Mouse (Mus musculus) bone marrow, adult 2 months (tissue): ENCODE data around the gene Prrt2. TPM values are rescaled to one million over a fixed set of nuclear protein-coding genes. Genes with fewer than 3 reads are reported as not detected.

Experiments
- H3K27ac ChIP-seq: fragments of 200-500 bp; 2 replicates; pipeline ENCODE4 v1.5.1; 2012; ENCODE audit warnings: low read depth, mild to moderate bottlenecking, control low read depth, inconsistent platforms, low read length; ENCODE audit not compliant: control insufficient read depth, poor library complexity, insufficient read depth
- H3K4me1 ChIP-seq: fragments of 200-500 bp; 2 replicates; pipeline ENCODE4 v1.6.1; 2011; ENCODE audit warnings: low read length; ENCODE audit not compliant: control insufficient read depth, insufficient read depth
- H3K4me3 ChIP-seq: fragments of 200-500 bp; replicated peaks from 2 replicates; pipeline ENCODE3; 2011; ENCODE audit warnings: mild to moderate bottlenecking, low read depth, low read length, control low read depth; ENCODE audit not compliant: control insufficient read depth
- CTCF ChIP-seq: fragments of 200-500 bp; IDR thresholded peaks from 2 replicates; pipeline ENCODE4 v1.5.1; 2011; ENCODE audit warnings: low read length, control low read depth; ENCODE audit not compliant: control insufficient read depth, insufficient read depth
- POLR2A ChIP-seq: fragments of 200-500 bp; IDR thresholded peaks from 2 replicates; pipeline ENCODE4 v1.6.1; 2011; ENCODE audit warnings: low read depth, mild to moderate bottlenecking, control low read depth, low read length, borderline replicate concordance; ENCODE audit not compliant: control insufficient read depth
- WGBS: fragments of 180-500 bp; shearing (Covaris S2); methylation state at CpG from one replicate; pipeline ENCODE4 v1.1.7; 2018; 5-methylcytosine and 5-hydroxymethylcytosine counted together
- polyA plus RNA-seq: library from polyadenylated mRNA; stranded (reverse); fragments of >200 nt; gene quantifications from 2 replicates; pipeline ENCODE4 v1.2.4, GENCODE M21; 2011; ENCODE audit warnings: low replicate concordance; ENCODE audit not compliant: missing spikeins, insufficient read depth, insufficient read length

Gene Prrt2
- polyA plus RNA-seq, 1 experiment, result 5.3 TPM

DNA sequence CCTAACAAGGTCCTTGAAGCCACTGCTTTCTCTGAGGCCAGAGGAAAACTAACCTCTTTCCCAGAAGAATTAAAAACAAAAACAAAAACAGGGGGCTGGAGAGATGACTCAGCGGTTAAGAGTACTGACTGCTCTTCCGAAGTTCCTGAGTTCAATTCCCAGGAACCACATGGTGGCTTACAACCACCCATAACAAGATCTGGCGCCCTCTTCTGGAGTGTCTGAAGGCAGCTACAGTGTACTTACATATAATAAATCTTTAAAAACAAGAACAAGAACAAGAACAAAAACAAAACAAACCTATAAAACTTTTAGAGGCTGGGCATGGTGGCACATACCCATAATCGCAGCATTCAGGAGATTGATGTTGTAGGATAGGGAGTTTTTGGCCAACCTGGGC is 24.6 kb downstream of the Prrt2 start:
- Histone ChIP-seq H3K4me3 (no peak overlapping the region), H3K4me1 (no peaks in the 10 kb centered on the region), H3K27ac (no peak overlapping the region)
- WGBS, result 78% methylated on average over 4 of the region's 4 CpGs
- TF ChIP-seq CTCF (no peak), POLR2A (no peak)

DNA sequence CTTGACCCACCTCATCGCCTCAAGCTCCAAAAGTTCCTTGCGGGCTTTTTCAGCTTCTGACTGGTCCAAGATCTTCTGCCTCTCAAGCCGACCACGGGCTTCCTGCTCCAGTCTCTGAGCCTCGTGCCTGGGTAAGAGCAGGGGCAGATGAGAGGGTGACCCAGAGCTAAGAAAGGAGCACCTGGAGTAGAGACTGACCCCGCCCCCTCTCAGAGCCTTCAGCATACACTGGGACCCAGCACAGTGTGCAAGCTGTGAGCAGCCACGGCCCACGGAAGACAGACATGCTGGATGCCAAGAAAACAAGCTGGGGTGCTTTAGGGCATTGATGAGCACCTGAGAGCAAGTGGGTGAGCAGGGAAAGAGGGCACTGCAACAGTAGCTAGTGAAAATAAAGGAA is 32.2 kb downstream of the Prrt2 start:
- 81% methylated on average over 8 of the region's 8 CpGs for WGBS
- Histone ChIP-seq H3K4me3 (no peak overlapping the region), H3K4me1 (no peaks in the 10 kb centered on the region), H3K27ac (no peak overlapping the region)
- TF ChIP-seq POLR2A, result no peak
- TF ChIP-seq CTCF, result no peak

DNA sequence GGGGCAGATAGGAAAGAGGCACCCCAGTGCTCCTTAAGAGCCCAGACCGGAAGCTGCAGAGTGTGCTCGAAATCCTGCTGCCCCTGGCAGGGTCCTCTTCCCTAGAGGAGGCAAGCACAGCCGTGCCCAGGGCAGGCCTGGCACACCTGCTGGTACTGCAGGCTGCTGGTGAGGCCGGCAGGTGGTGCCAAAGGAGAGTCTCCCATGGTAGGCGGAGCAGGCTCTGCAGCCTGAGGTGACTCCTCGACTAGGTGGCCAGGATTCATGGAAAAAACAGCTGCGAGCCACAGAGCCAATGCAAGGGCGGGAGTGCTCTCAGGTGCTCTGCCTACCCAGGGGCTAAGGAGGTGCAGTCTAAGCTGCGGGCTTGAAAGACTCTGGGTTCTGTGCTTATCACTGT is 34.7 kb downstream of the Prrt2 start:
- WGBS, result 62% methylated on average over 9 of the region's 9 CpGs
- peak; percentile 41; the same call in 1 of the 2 replicates for TF ChIP-seq CTCF
- no peak for TF ChIP-seq POLR2A
- Histone ChIP-seq H3K4me1 (no peaks in the 10 kb centered on the region), H3K27ac (no peak overlapping the region), H3K4me3 (no peak overlapping the region)

DNA sequence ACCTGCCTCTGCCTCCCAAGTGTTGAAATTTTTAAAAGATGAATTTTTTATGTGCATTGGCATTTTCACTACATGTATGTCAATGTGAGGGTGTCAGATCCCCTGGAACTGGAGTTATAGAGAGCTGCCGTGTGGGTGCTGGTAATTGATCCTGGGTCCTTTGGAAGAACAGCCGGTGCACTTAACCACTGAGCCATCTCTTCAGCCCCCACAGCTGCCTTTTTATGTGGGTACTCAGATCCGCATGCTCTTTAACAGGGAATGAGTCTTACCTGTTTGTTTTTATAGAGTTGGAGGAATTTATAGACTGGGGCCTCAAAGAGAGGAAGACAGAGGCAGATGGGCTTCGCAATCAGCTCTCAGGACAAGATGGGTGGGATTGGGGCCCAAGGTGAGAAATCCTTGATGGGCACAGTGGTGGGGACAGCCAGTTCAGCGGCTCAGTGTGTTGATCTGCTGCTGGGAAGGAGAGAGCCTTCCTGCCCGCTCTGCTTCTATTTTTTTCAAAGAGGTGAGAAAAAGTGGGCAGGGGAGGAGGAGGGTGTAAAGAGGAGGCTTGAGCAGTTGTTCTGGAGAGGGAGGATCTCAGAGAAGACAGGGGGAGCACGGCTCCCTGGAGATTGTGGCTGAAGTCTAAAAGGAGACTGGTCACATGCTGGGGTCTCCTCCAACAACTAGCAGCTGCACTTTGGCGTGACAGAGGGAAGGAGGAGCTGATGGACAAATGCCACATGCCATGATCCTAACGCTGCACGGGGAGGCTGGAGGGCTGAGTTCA is 36.2 kb downstream of the Prrt2 start:
- no peak overlapping the region for H3K4me3 ChIP-seq
- H3K27ac ChIP-seq, result no peak overlapping the region
- TF ChIP-seq CTCF, result no peak
- TF ChIP-seq POLR2A, result no peak
- no peaks in the 10 kb centered on the region; the same call in 1 of the 2 replicates for H3K4me1 ChIP-seq
- WGBS, result 82% methylated on average over 10 of the region's 10 CpGs

DNA sequence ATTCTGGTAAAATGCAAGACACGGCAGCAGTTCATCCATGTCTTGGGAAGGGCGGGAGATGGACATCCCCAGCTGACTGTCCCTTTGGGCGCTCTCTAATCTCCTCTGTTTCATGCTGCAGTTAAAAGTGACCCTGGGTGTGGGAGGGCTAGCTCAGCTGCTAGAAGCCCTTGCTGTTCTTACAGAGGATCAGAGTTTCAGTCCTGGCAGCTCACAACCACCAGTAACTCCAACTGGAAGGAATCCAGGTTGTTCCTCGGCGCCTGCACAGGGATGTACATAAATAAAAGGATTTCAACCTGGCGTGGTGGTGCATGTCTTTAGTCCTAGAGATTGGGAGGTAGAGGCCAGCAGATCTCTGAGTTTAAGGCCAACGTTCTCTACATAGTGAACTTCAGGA is 37.9 kb downstream of the Prrt2 start:
- H3K27ac ChIP-seq, result no peak overlapping the region
- H3K4me1 ChIP-seq, result no peaks in the 10 kb centered on the region; the same call in 1 of the 2 replicates
- no peak for TF ChIP-seq POLR2A
- no peak for TF ChIP-seq CTCF
- no peak overlapping the region for H3K4me3 ChIP-seq
- 86% methylated on average over 7 of the region's 7 CpGs for WGBS

DNA sequence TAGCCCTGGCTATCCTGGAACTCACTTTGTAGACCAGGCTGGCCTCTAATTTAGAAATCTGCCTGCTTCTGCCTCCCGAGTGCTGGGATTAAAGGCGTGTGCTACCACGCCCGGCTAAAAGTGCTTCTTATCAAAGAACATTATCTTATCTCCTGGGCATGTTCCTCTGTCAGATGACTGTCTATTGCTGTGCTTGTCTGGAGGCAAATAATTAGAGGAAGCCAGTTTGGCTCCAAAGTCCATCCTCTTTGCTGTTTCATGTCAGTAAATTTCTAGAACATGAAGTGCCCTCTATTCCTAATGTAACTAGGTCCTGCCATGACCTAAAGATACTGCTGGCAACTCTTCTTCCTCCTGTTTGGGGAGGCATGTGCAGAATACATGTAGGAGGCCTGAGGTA is 39.0 kb downstream of the Prrt2 start:
- TF ChIP-seq POLR2A, result no peak
- TF ChIP-seq CTCF, result no peak
- Histone ChIP-seq H3K4me3 (no peak overlapping the region), H3K4me1 (peaks cover under 1% of the 10 kb centered on the region; the same call in 1 of the 2 replicates), H3K27ac (no peak overlapping the region)
- WGBS, result 56% methylated on average over 4 of the region's 4 CpGs

DNA sequence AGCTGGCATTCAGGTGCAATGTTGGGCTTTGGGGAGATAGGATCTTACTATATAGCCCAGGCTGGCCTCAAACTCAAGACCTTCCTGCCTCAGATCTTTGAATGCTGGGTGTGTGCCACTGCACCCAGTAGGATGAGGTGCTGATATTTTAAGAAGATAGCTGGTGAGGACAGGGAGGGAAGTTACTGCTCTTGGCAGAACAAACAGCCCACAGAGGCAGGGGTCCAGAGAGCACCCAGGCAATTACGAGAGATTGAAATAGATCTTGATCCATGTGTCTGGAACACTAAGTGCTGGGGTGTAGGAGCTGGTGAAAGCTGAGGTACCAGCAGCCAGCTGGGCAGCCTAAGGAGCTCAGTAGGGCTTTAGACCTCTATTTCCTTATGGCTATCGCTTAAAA is 39.4 kb downstream of the Prrt2 start:
- peaks cover 2% of the 10 kb centered on the region; the same call in 1 of the 2 replicates for H3K4me1 ChIP-seq
- no peak for TF ChIP-seq CTCF
- no peak for TF ChIP-seq POLR2A
- 80% methylated on average over 2 of the region's 2 CpGs for WGBS
- H3K27ac ChIP-seq, result no peak overlapping the region
- H3K4me3 ChIP-seq, result no peak overlapping the region

DNA sequence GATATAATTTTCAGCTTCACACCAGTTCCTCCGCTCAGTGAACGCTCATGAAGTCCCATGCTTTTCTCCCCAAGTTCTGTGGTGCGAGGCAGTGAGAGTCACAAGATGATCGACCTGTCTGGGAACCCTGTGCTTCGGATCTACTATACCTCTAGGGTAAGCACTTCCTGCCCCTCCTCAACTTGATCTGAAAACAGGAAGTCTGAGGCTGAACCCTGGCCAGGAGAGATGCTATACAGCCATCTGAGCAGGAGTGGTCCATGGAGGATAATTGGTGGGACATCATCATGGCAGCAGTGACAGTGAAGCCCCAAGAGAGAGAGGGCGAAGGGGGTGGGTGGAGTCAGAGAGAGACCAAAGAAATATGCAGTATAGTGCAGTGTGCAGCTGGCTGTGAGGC is 42.2 kb downstream of the Prrt2 start:
- TF ChIP-seq CTCF, result no peak
- no peak for TF ChIP-seq POLR2A
- Histone ChIP-seq H3K4me1 (peaks cover 2% of the 10 kb centered on the region; the same call in 1 of the 2 replicates), H3K4me3 (no peak overlapping the region), H3K27ac (no peak overlapping the region)
- WGBS, result 64% methylated on average over 6 of the region's 6 CpGs
